Mouse (Mus musculus) liver, embryonic 14.5 days (tissue): ENCODE data around the gene Mff.

Experiments
- CTCF ChIP-seq: IDR thresholded peaks from 2 replicates; pipeline ENCODE4 v1.5.1; 2016; ENCODE audit warnings: antibody characterized with exemption, low read depth, control low read depth
- EP300 ChIP-seq: IDR thresholded peaks from 2 replicates; pipeline ENCODE4 v1.6.1; 2016; ENCODE audit warnings: antibody characterized with exemption, low read depth

- TF ChIP-seq CTCF, result no peak
- TF ChIP-seq EP300, result no peak
These were observed 67.5 kb downstream of the Mff start for GRCm38 (mm10) chr1:82792238-82792637.
